Mouse (Mus musculus): ENCODE data around the gene Hspa12b.

- TF ChIP-seq POLR2A (IDR thresholded peaks at IDR 0.05; ENCODE audit: insufficient read depth, low read depth, low read length) (no peak), EP300 (IDR thresholded peaks at IDR 0.05; ENCODE audit: insufficient read depth, low read depth, low read length) (no peak)
These were observed 22.1 kb downstream of the Hspa12b start for GRCm38 (mm10) chr2:131149254-131149578.

All from heart, adult 2 months (tissue).